Mouse (Mus musculus): ENCODE data around the gene Slc12a8. TPM values are rescaled to one million over a fixed set of nuclear protein-coding genes. Genes with fewer than 3 reads are reported as not detected.

Gene Slc12a8
- polyA plus RNA-seq, 1 experiment from 2014 or later = 0.53 TPM

GRCm38 (mm10) chr16:33587283-33588127 is 70.4 kb downstream of the Slc12a8 start:
- Histone ChIP-seq H3K27me3 (no peaks in the 10 kb centered on the region), H3K4me2 (no peak overlapping the region), H3K9me3 (no peaks in the 10 kb centered on the region), H3K27ac (replicated peaks) (no peak overlapping the region), H3K9ac (no peak overlapping the region), H3K36me3 (no peaks in the 10 kb centered on the region), H3K4me3 (no peak overlapping the region), H3K4me1 (replicated peaks) (peaks cover 37% of the 10 kb centered on the region)
- WGBS = 74% methylated on average over 16 of the region's 16 CpGs
- no peak for ATAC-seq (ENCODE audit: low read depth)

GRCm38 (mm10) chr16:33588845-33589244 is 71.7 kb downstream of the Slc12a8 start:
- 0 out of 2 replicates have a peak, but pooled peaks have one; percentile 44 for ATAC-seq (ENCODE audit: low read depth)
- Histone ChIP-seq H3K9me3 (no peaks in the 10 kb centered on the region), H3K4me1 (replicated peaks) (peaks cover 36% of the 10 kb centered on the region), H3K27me3 (no peaks in the 10 kb centered on the region), H3K9ac (no peak overlapping the region), H3K4me3 (no peak overlapping the region), H3K36me3 (no peaks in the 10 kb centered on the region), H3K4me2 (no peak overlapping the region), H3K27ac (replicated peaks) (peak overlapping the region; percentile 23; the same call in 1 of the 2 replicates)
- WGBS = 44% methylated on average over 2 of the region's 2 CpGs

GRCm38 (mm10) chr16:33590438-33590837 is 73.3 kb downstream of the Slc12a8 start:
- no peak for ATAC-seq (ENCODE audit: low read depth)

GRCm38 (mm10) chr16:33591390-33592067 is 74.4 kb downstream of the Slc12a8 start:
- Histone ChIP-seq H3K27ac (replicated peaks) (no peak overlapping the region), H3K27me3 (no peaks in the 10 kb centered on the region), H3K4me1 (replicated peaks) (peaks cover 19% of the 10 kb centered on the region), H3K9me3 (no peaks in the 10 kb centered on the region), H3K4me3 (no peak overlapping the region), H3K9ac (no peak overlapping the region), H3K36me3 (no peaks in the 10 kb centered on the region), H3K4me2 (no peak overlapping the region)
- 88% methylated on average over 10 of the region's 10 CpGs for WGBS
- ATAC-seq (ENCODE audit: low read depth) = no peak

More at GRCm38 (mm10) chr16:33590438-33590837, 73.3 kb downstream of the Slc12a8 start:
- no peaks in the 10 kb centered on the region for H3K36me3 ChIP-seq
- H3K9ac ChIP-seq = no peak overlapping the region
- H3K27ac ChIP-seq (replicated peaks) = no peak overlapping the region
- H3K4me2 ChIP-seq = no peak overlapping the region
- H3K4me1 ChIP-seq (replicated peaks) = peaks cover 26% of the 10 kb centered on the region
- no peaks in the 10 kb centered on the region for H3K27me3 ChIP-seq
- 91% methylated on average over 3 of the region's 3 CpGs for WGBS
- H3K4me3 ChIP-seq = no peak overlapping the region
- no peaks in the 10 kb centered on the region for H3K9me3 ChIP-seq

GRCm38 (mm10) chr16:33592286-33592685 is 75.2 kb downstream of the Slc12a8 start:
- Histone ChIP-seq H3K4me2 (no peak overlapping the region), H3K9me3 (no peaks in the 10 kb centered on the region), H3K27me3 (no peaks in the 10 kb centered on the region), H3K4me1 (replicated peaks) (peaks cover 19% of the 10 kb centered on the region), H3K36me3 (no peaks in the 10 kb centered on the region), H3K4me3 (no peak overlapping the region), H3K27ac (replicated peaks) (no peak overlapping the region), H3K9ac (no peak overlapping the region)
- WGBS = 95% methylated on average over 5 of the region's 5 CpGs
- no peak for ATAC-seq (ENCODE audit: low read depth)

- Histone ChIP-seq H3K4me1 (replicated peaks) (peaks cover 16% of the 10 kb centered on the region), H3K36me3 (no peaks in the 10 kb centered on the region), H3K4me3 (no peak overlapping the region), H3K27me3 (no peaks in the 10 kb centered on the region), H3K27ac (replicated peaks) (no peak overlapping the region), H3K4me2 (no peak overlapping the region), H3K9ac (no peak overlapping the region), H3K9me3 (no peaks in the 10 kb centered on the region)
- WGBS = 82% methylated on average over 7 of the region's 7 CpGs
- ATAC-seq (ENCODE audit: low read depth) = no peak
These were observed 76.3 kb downstream of the Slc12a8 start for GRCm38 (mm10) chr16:33593467-33593866.

- no peak overlapping the region for H3K27ac ChIP-seq (replicated peaks)
- peak; percentile 43 for ATAC-seq (ENCODE audit: low read depth)
- no peaks in the 10 kb centered on the region for H3K36me3 ChIP-seq
- H3K9me3 ChIP-seq = no peaks in the 10 kb centered on the region
- no peak overlapping the region for H3K4me2 ChIP-seq
- H3K4me3 ChIP-seq = no peak overlapping the region
- H3K4me1 ChIP-seq (replicated peaks) = peaks cover 11% of the 10 kb centered on the region
- H3K9ac ChIP-seq = no peak overlapping the region
- 37% methylated on average over 7 of the region's 7 CpGs for WGBS
- no peaks in the 10 kb centered on the region for H3K27me3 ChIP-seq
These were observed 77.1 kb downstream of the Slc12a8 start for GRCm38 (mm10) chr16:33594037-33594771.

GRCm38 (mm10) chr16:33595235-33595769 is 78.2 kb downstream of the Slc12a8 start:
- Histone ChIP-seq H3K4me3 (no peak overlapping the region), H3K27me3 (no peaks in the 10 kb centered on the region), H3K27ac (replicated peaks) (no peak overlapping the region), H3K4me2 (no peak overlapping the region), H3K9ac (no peak overlapping the region), H3K4me1 (replicated peaks) (peaks cover 11% of the 10 kb centered on the region), H3K9me3 (no peaks in the 10 kb centered on the region), H3K36me3 (no peaks in the 10 kb centered on the region)
- 89% methylated on average over 6 of the region's 6 CpGs for WGBS
- no peak for ATAC-seq (ENCODE audit: low read depth)

GRCm38 (mm10) chr16:33596213-33596612 is 79.1 kb downstream of the Slc12a8 start:
- H3K4me3 ChIP-seq = no peak overlapping the region
- no peaks in the 10 kb centered on the region for H3K36me3 ChIP-seq
- H3K4me1 ChIP-seq (replicated peaks) = peaks cover 11% of the 10 kb centered on the region
- H3K9me3 ChIP-seq = no peaks in the 10 kb centered on the region
- H3K27me3 ChIP-seq = no peaks in the 10 kb centered on the region
- no peak overlapping the region for H3K9ac ChIP-seq
- ATAC-seq (ENCODE audit: low read depth) = no peak
- 83% methylated on average over 4 of the region's 4 CpGs for WGBS
- no peak overlapping the region for H3K27ac ChIP-seq (replicated peaks)
- H3K4me2 ChIP-seq = no peak overlapping the region

GRCm38 (mm10) chr16:33600216-33600615 is 83.1 kb downstream of the Slc12a8 start:
- no peaks in the 10 kb centered on the region for H3K27me3 ChIP-seq
- no peaks in the 10 kb centered on the region for H3K9me3 ChIP-seq
- no peak overlapping the region for H3K9ac ChIP-seq
- H3K36me3 ChIP-seq = no peaks in the 10 kb centered on the region
- 33% methylated on average over 5 of the region's 5 CpGs for WGBS
- no peak overlapping the region for H3K27ac ChIP-seq (replicated peaks)
- no peak overlapping the region for H3K4me3 ChIP-seq
- no peak for ATAC-seq (ENCODE audit: low read depth)
- no peaks in the 10 kb centered on the region for H3K4me1 ChIP-seq (replicated peaks)
- H3K4me2 ChIP-seq = no peak overlapping the region

GRCm38 (mm10) chr16:33601299-33601698 is 84.2 kb downstream of the Slc12a8 start:
- Histone ChIP-seq H3K9ac (no peak overlapping the region), H3K27ac (replicated peaks) (no peak overlapping the region), H3K4me1 (replicated peaks) (peaks cover 7% of the 10 kb centered on the region), H3K4me3 (no peak overlapping the region), H3K36me3 (no peaks in the 10 kb centered on the region), H3K4me2 (no peak overlapping the region), H3K9me3 (no peaks in the 10 kb centered on the region), H3K27me3 (no peaks in the 10 kb centered on the region)
- no peak for ATAC-seq (ENCODE audit: low read depth)
- 96% methylated on average over 8 of the region's 8 CpGs for WGBS
